ENCODE assay signal across 15 mouse cellular contexts in the genomic region with DNA sequence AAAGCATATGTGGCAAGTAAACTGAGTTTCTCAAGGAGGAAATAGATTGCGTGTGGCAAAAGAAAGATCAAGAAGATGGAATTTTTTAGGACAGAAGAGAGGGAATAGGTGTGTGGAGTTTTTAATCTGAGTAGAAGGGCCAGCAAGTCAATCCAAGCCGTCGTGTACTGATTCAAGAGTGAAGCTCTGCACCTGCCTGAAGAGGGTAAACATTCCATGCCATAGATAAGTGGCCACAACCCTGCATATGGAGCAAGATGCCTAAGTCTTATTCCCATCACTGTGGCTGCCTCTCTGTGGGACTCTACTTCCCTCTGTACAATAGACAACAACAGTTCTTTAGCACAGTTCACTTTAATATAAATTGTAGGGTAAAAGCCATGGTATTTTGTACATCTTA.
"Had no signal": no experiment of that assay in that cellular context is flagged by ENCODE, and none has a peak within 500 bp of the region (broad histone marks: within the 10 kb centered on the region; RNA-seq: fewer than 3 reads in every experiment).

No protein-coding gene starts in this region.

- H3K27ac ChIP-seq: liver, embryonic 13.5 days; liver, embryonic 15.5 days; macrophage; midbrain, embryonic 12.5 days; midbrain, embryonic 15.5 days; neural tube, embryonic 12.5 days had no signal

- ATAC-seq: liver, postnatal 0 days; midbrain, embryonic 15.5 days had no signal

- DNase-seq: liver; liver, embryonic 13.5 days; liver, postnatal 0 days; lung, postnatal 14 days; right cerebral cortex, postnatal 14 days; thymus, adult 18-20 months; thymus, postnatal 14 days; thymus, postnatal 36 days had no signal

- H3K4me1 ChIP-seq: liver, embryonic 13.5 days; liver, embryonic 15.5 days; megakaryocyte, embryonic 14.5 days; midbrain, embryonic 12.5 days; midbrain, embryonic 15.5 days; neural tube, embryonic 12.5 days had no signal

- H3K36me3 ChIP-seq: liver, embryonic 13.5 days; liver, embryonic 15.5 days; midbrain, embryonic 12.5 days; midbrain, embryonic 15.5 days; neural tube, embryonic 12.5 days had no signal

- H3K4me3 ChIP-seq: liver, embryonic 13.5 days; liver, embryonic 15.5 days; megakaryocyte, embryonic 14.5 days; midbrain, embryonic 12.5 days; midbrain, embryonic 15.5 days; neural tube, embryonic 12.5 days had no signal

- H3K9me3 ChIP-seq: liver, embryonic 13.5 days; liver, embryonic 15.5 days; midbrain, embryonic 12.5 days; midbrain, embryonic 15.5 days; neural tube, embryonic 12.5 days had no signal

- H3K27me3 ChIP-seq: liver, embryonic 13.5 days; liver, embryonic 15.5 days; megakaryocyte, embryonic 14.5 days; midbrain, embryonic 12.5 days; midbrain, embryonic 15.5 days; neural tube, embryonic 12.5 days had no signal

- H3K4me2 ChIP-seq: liver, embryonic 11.5 days; liver, embryonic 13.5 days; liver, embryonic 15.5 days; midbrain, embryonic 12.5 days; midbrain, embryonic 15.5 days; neural tube, embryonic 12.5 days had no signal

- H3K9ac ChIP-seq: liver, embryonic 13.5 days; liver, embryonic 15.5 days; liver, postnatal 0 days; midbrain, embryonic 12.5 days; midbrain, embryonic 15.5 days; neural tube, embryonic 12.5 days had no signal
